ENCODE assay signal across 23 mouse cellular contexts in the genomic region with DNA sequence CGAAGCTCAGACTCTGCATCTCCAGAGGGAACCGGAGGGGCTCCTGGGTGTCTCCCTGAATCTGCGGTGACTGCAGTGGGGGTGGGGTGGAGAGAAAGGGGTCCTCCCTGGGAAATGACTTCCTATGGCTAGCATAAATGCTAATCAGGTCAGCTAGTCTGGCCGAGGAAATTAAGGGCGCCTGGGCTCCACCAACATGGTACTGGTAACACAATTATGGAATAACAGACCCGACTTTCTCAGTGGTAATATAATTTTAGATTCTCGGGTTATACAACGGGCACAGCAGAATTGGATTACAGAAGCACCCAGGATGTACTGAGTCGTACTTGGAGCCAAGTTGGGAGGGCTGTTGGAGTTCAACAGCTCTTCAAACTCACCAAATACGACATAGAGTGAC. TPM values are rescaled to one million over a fixed set of nuclear protein-coding genes. Genes with fewer than 3 reads are reported as not detected.
"Had no signal": no experiment of that assay in that cellular context is flagged by ENCODE, and none has a peak within 500 bp of the region (broad histone marks: within the 10 kb centered on the region; RNA-seq: fewer than 3 reads in every experiment).

No protein-coding gene starts in this region.

- H3K4me2 ChIP-seq: limb, embryonic 12.5 days; limb, embryonic 15.5 days; liver, embryonic 11.5 days; lung, embryonic 14.5 days; midbrain, embryonic 12.5 days; midbrain, embryonic 15.5 days; neural tube, embryonic 12.5 days; neural tube, embryonic 15.5 days had no signal

- H3K27me3 ChIP-seq: limb, embryonic 12.5 days; limb, embryonic 15.5 days; midbrain, embryonic 12.5 days; midbrain, embryonic 15.5 days; neural tube, embryonic 12.5 days; neural tube, embryonic 15.5 days had no signal

- H3K4me3 ChIP-seq: limb, embryonic 12.5 days; limb, embryonic 15.5 days; midbrain, embryonic 12.5 days; midbrain, embryonic 15.5 days; neural tube, embryonic 12.5 days; neural tube, embryonic 15.5 days had no signal

- H3K27ac ChIP-seq: limb, embryonic 12.5 days; limb, embryonic 15.5 days; liver, embryonic 14.5 days; macrophage; midbrain, embryonic 12.5 days; midbrain, embryonic 15.5 days; neural tube, embryonic 12.5 days; neural tube, embryonic 15.5 days; stomach, postnatal 0 days had no signal

- ATAC-seq: liver, postnatal 0 days; lung, postnatal 0 days; midbrain, embryonic 15.5 days had no signal

- H3K9ac ChIP-seq: limb, embryonic 12.5 days; limb, embryonic 15.5 days; liver, embryonic 14.5 days; liver, postnatal 0 days; lung, embryonic 14.5 days; midbrain, embryonic 12.5 days; midbrain, embryonic 15.5 days; neural tube, embryonic 12.5 days; neural tube, embryonic 15.5 days had no signal

- DNase-seq: kidney, postnatal 10 days; kidney, postnatal 36 days; layer of hippocampus, adult 9-11 months; left cerebral cortex, postnatal 4 days; liver, postnatal 0 days; lung, embryonic 14.5 days; right cerebral cortex, adult 18-20 months; right cerebral cortex, postnatal 14 days; right cerebral cortex, postnatal 4 days; thymus, adult 2 months; thymus, postnatal 14 days; thymus, postnatal 4 days had no signal

- H3K9me3 ChIP-seq: limb, embryonic 12.5 days; limb, embryonic 15.5 days; midbrain, embryonic 12.5 days; midbrain, embryonic 15.5 days; neural tube, embryonic 12.5 days; neural tube, embryonic 15.5 days had no signal

- H3K4me1 ChIP-seq: midbrain, embryonic 15.5 days had no signal

RNA-seq across cellular contexts. Expression of a gene that starts 40.5 kb away (rescaled TPM):
- polyA plus RNA-seq: liver, postnatal 0 days had no signal
